Mouse (Mus musculus) layer of hippocampus, postnatal 36 days (tissue): ENCODE measurements around the gene Agap1. TPM values are rescaled to one million over a fixed set of nuclear protein-coding genes. Genes with fewer than 3 reads are reported as not detected.

Source experiments
- DNase-seq, 2 experiments: peaks; one replicate each; pipeline ENCODE4 v3.0.0; 2022
- total RNA-seq, 2 experiments: library from RNA; stranded (reverse); gene quantifications; 2 replicates each; pipeline ENCODE4 v1.2.3; 2021

Gene Agap1
- total RNA-seq, 2 experiments from 2014 or later, result 256 to 286 TPM

GRCm38 (mm10) chr1:89544094-89544493, 89.5 kb downstream of the Agap1 start:
- DNase-seq, result no peak

- no peak for DNase-seq
These were observed 90.5 kb downstream of the Agap1 start for GRCm38 (mm10) chr1:89545099-89545498.

- no peak for DNase-seq
These were observed 93.2 kb downstream of the Agap1 start for GRCm38 (mm10) chr1:89547525-89548504.

- DNase-seq, result peak; percentile 56 to 61
These were observed 95.7 kb downstream of the Agap1 start for GRCm38 (mm10) chr1:89550061-89550869.

GRCm38 (mm10) chr1:89552470-89552869, 97.9 kb downstream of the Agap1 start:
- DNase-seq, result no peak

GRCm38 (mm10) chr1:89553791-89554190, 99.2 kb downstream of the Agap1 start:
- no peak for DNase-seq

GRCm38 (mm10) chr1:89554969-89555856, 100.6 kb downstream of the Agap1 start:
- no peak for DNase-seq

GRCm38 (mm10) chr1:89556006-89556405, 101.4 kb downstream of the Agap1 start:
- DNase-seq, result no peak

GRCm38 (mm10) chr1:89557401-89557800, 102.8 kb downstream of the Agap1 start:
- DNase-seq, result no peak

- DNase-seq, result no peak
These were observed 103.5 kb downstream of the Agap1 start for GRCm38 (mm10) chr1:89558080-89558479.

GRCm38 (mm10) chr1:89563399-89563798, 108.8 kb downstream of the Agap1 start:
- DNase-seq, result no peak

- no peak for DNase-seq
These were observed 112.2 kb downstream of the Agap1 start for GRCm38 (mm10) chr1:89566578-89567488.

GRCm38 (mm10) chr1:89568546-89569405, 114.2 kb downstream of the Agap1 start:
- DNase-seq, result no peak

GRCm38 (mm10) chr1:89570522-89571299, 116.1 kb downstream of the Agap1 start:
- DNase-seq, result no peak

GRCm38 (mm10) chr1:89573486-89573885, 118.9 kb downstream of the Agap1 start:
- no peak for DNase-seq

GRCm38 (mm10) chr1:89574941-89575890, 120.6 kb downstream of the Agap1 start:
- DNase-seq, result no peak

GRCm38 (mm10) chr1:89576174-89576890, 121.7 kb downstream of the Agap1 start:
- DNase-seq, result no peak
